Mouse (Mus musculus) ES-CJ7 (cell line): Measurements from ENCODE around the gene 4932438A13Rik.

Experiments
- DNase-seq: peaks from one replicate; pipeline ENCODE4 v3.0.0; 2011; ENCODE audit warnings: low read depth, low spot score

Gene 4932438A13Rik

GRCm38 (mm10) chr3:36862721-36863275, at the start of gene 4932438A13Rik:
Gene 4932438A13Rik, plus strand, starts transcription at chr3:36863104.
- DNase-seq, result peak; percentile 86

GRCm38 (mm10) chr3:36816633-36817032, 46.3 kb upstream of the 4932438A13Rik start:
- no peak for DNase-seq

- DNase-seq, result no peak
These were observed 43.5 kb upstream of the 4932438A13Rik start for GRCm38 (mm10) chr3:36819402-36819801.

DNA sequence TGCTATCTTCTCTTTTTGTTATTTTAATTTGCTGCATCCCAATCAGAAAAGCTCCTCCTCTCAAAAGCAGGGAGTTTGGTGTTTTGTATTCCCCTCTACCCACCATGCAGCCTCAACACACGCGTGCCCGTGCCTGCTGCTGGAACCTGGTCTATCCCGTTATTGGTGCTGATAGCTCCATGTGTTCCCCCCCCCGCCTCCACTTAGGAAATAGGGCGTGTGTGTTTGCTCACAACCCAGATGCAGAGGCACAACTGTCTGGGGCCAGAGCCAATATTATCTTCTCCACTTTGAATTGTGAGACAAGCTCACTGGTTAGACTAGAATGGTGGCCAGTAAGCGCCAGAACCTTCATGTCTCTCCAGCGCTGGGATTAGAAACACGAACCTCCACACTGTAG, 41.9 kb upstream of the 4932438A13Rik start:
- no peak for DNase-seq

DNA sequence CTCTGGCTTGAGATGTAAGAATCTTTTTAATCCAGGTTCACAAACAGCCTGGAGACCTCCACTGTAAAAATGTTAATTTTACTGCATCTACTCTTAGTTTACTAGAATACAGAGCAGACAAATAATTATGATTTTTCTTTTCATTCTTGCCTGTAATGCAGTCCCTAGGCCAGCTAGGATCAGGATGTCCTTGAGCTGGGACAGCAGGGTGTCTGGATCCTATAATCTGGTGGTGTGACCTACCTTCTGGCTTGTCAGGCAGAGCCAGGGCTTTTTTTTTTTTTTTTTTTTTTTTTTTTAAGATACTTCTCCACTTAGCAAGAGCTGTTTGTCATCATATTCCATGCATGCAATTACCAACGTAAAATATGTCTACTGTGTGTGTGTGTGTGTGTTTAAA, 37.8 kb upstream of the 4932438A13Rik start:
- no peak for DNase-seq

DNA sequence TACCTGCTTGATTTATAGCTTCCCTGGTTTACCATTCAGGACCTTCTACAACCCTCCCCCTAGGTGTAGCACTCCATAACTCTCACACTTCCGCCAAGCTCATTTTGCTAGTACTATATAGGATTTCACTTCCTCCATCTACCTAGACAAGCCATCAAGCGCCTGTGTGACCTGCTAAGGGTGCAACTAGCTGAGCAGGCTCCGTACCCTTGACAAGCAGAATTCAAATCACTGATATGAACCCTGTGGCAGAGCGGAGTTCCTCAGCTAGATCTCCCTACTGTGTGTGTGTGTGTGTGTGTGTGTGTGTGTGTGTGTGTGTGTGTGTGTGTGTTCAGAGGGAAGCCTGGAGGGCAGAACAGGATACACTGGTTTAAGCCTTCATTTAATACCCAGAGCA, 37.4 kb upstream of the 4932438A13Rik start:
- no peak for DNase-seq

GRCm38 (mm10) chr3:36827274-36828025, 35.5 kb upstream of the 4932438A13Rik start:
- no peak for DNase-seq

DNA sequence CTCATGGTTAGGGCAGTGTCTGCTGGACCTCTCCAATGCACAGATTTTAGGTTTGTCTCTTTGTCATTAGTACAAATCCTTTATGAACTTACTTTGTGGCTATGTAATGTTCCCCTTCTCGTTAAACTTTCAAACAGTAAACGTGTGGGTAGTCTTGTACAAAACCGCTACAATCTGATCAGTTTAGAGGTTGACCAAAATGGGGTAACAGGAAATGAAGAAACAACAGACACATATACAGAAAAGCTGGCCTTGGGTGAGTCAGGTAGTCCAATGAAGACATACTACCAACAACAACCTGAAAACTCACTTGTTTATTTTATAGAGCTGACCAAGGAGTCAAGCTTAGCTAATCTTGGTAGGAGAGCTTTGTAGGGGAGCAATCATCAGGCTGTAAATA, 32.7 kb upstream of the 4932438A13Rik start:
- no peak for DNase-seq

GRCm38 (mm10) chr3:36834426-36834825, 28.5 kb upstream of the 4932438A13Rik start:
- DNase-seq, result no peak

- no peak for DNase-seq
These were observed 28.1 kb upstream of the 4932438A13Rik start for GRCm38 (mm10) chr3:36834832-36835231.

GRCm38 (mm10) chr3:36835525-36836203, 27.2 kb upstream of the 4932438A13Rik start:
- peak; percentile 3 for DNase-seq

DNA sequence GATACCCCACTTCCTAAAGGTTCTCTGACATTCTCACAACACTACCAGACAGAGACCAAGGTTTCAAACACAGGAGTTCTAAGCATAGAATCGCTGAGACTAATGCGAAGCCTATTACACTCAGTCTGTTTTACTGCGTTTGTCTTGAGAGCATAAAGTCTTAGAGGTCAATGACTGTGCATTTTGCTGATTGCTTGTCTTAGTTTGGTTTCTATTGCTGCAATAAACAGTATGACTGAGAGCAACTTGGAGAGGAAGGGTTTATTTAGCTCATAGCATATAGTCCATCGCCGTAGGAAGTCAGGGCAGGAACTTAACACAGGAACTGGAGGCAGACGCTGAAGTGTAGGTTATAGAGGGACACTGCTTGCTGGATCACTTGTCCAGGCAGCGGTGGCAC, 26.1 kb upstream of the 4932438A13Rik start:
- no peak for DNase-seq

GRCm38 (mm10) chr3:36840650-36841555, 22.0 kb upstream of the 4932438A13Rik start:
- DNase-seq, result peak; percentile 81

DNA sequence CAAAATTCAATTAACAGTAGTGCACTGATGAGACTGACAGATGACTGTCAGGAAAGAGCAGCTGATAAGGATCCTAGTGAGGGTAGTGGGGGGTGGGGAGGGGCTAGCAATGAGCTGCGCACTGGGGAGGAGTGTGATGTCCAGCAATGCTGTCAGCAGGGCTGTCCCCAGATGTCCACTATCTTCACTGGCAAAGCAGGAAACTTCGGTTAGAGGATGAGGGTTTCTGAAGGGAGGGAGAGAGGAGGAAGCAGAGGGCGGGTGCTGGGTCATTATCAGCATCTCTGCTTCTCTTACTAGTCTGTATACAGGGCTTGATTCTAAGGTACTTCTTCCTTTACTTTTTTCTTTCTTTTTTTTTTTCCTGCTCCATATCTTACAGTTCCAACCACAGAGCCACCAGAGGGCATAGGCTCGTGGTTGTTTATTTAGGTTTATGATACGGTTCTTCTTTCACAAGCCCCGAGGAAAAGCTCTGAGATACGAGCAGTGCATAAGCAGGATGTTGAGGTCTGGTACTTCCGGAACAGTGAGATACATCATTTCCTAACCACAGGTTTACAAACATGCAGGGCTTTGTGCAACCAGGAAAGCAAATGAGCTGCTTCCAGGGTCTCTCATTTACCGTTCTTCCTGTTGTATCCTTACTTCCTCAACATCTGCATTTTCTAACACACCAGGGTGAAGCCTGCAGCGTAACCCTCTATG, 9.0 kb upstream of the 4932438A13Rik start:
- DNase-seq, result no peak

GRCm38 (mm10) chr3:36861411-36862410, 1.2 kb upstream of the 4932438A13Rik start:
- no peak for DNase-seq

GRCm38 (mm10) chr3:36863427-36863826, 523 bp downstream of the 4932438A13Rik start:
- DNase-seq, result no peak

DNA sequence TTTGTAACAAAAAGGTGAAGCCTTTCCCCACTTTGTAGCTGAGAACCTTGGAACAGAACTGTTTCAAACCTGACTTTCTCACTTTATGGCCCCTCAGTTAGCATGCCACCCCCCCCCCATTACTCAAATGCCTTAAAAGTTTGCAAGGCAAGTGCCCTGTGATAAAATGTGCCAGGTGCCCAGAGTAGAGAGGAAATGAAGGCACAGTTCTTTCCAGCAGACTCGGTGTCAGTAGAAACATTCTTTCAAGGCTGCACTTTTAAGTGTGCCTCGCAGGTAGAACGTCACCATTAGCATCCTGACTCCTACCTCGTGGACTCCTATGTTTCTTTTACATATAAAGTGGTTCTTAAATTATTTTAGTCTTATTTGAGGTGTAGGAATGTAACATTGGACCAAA, 977 bp downstream of the 4932438A13Rik start:
- no peak for DNase-seq

DNA sequence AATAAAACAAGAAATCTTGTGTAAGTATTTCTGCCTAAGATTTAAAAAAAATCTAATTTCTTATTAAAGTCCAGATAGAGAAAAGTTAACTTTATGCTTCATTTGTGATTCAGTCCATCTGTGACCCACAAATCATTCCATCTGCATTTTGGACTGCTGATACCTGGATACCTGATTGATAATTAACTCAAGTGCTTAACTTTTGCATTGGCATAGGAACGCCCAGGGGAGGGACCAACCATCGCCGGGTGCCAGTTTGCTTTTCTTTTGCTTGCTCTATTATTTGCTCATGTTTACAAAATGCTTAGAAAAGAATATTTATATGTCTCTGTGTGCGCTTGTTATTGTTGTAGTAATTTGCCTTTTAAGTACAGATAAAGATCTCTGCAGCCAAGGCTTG, 1.6 kb downstream of the 4932438A13Rik start:
- no peak for DNase-seq

GRCm38 (mm10) chr3:36905372-36905771, 42.5 kb downstream of the 4932438A13Rik start:
- DNase-seq, result no peak

GRCm38 (mm10) chr3:36917832-36918231, 54.9 kb downstream of the 4932438A13Rik start:
- no peak for DNase-seq
